Mouse (Mus musculus): ENCODE data around the gene Tspan14.

Gene Tspan14

GRCm38 (mm10) chr14:40952301-40952700 lies 14.3 kb downstream of the Tspan14 start:
- in situ Hi-C loops (cut with MboI, MseI) = no loop called here

GRCm38 (mm10) chr14:40949730-40950614 lies 16.6 kb downstream of the Tspan14 start:
- in situ Hi-C loops (cut with MboI, MseI) = no loop called here

- in situ Hi-C loops (cut with MboI, MseI) = no loop called here
These were observed 17.6 kb downstream of the Tspan14 start for GRCm38 (mm10) chr14:40949047-40949446.

- in situ Hi-C loops (cut with MboI, MseI) = no loop called here
These were observed 18.1 kb downstream of the Tspan14 start for GRCm38 (mm10) chr14:40948522-40948921.

GRCm38 (mm10) chr14:40947431-40948394 lies 18.9 kb downstream of the Tspan14 start:
- in situ Hi-C loops (cut with MboI, MseI) = no loop called here

- in situ Hi-C loops (cut with MboI, MseI) = no loop called here
These were observed 22.8 kb downstream of the Tspan14 start for GRCm38 (mm10) chr14:40943802-40944201.

GRCm38 (mm10) chr14:40942429-40942828 lies 24.2 kb downstream of the Tspan14 start:
- in situ Hi-C loops (cut with MboI, MseI) = no loop called here

GRCm38 (mm10) chr14:40938380-40938987 lies 28.1 kb downstream of the Tspan14 start:
- in situ Hi-C loops (cut with MboI, MseI) = no loop called here

GRCm38 (mm10) chr14:40937052-40937451 lies 29.6 kb downstream of the Tspan14 start:
- in situ Hi-C loops (cut with MboI, MseI) = no loop called here

GRCm38 (mm10) chr14:40935481-40935880 lies 31.1 kb downstream of the Tspan14 start:
- in situ Hi-C loops (cut with MboI, MseI) = no loop called here

- in situ Hi-C loops (cut with MboI, MseI) = no loop called here
These were observed 31.6 kb downstream of the Tspan14 start for GRCm38 (mm10) chr14:40935054-40935453.

- in situ Hi-C loops (cut with MboI, MseI) = no loop called here
These were observed 33.3 kb downstream of the Tspan14 start for GRCm38 (mm10) chr14:40933328-40933727.

GRCm38 (mm10) chr14:40932225-40932624 lies 34.4 kb downstream of the Tspan14 start:
- in situ Hi-C loops (cut with MboI, MseI) = no loop called here

GRCm38 (mm10) chr14:40931115-40931829 lies 35.3 kb downstream of the Tspan14 start:
- in situ Hi-C loops (cut with MboI, MseI) = no loop called here

- in situ Hi-C loops (cut with MboI, MseI) = no loop called here
These were observed 36.7 kb downstream of the Tspan14 start for GRCm38 (mm10) chr14:40929943-40930342.

- in situ Hi-C loops (cut with MboI, MseI) = no loop called here
These were observed 37.7 kb downstream of the Tspan14 start for GRCm38 (mm10) chr14:40928897-40929296.

- in situ Hi-C loops (cut with MboI, MseI) = no loop called here
These were observed 39.6 kb downstream of the Tspan14 start for GRCm38 (mm10) chr14:40927041-40927440.

GRCm38 (mm10) chr14:40924378-40925113 lies 42.1 kb downstream of the Tspan14 start:
- in situ Hi-C loops (cut with MboI, MseI) = loop anchor here (5.0 kb wide), 1 partner anchor 108 kb away; no protein-coding TSS in a partner anchor

GRCm38 (mm10) chr14:40921241-40921640 lies 45.4 kb downstream of the Tspan14 start:
- in situ Hi-C loops (cut with MboI, MseI) = loop anchor here (5.0 kb wide), 1 partner anchor 111 kb away; no protein-coding TSS in a partner anchor

- in situ Hi-C loops (cut with MboI, MseI) = loop anchor here (5.0 kb wide), 1 partner anchor 53 kb away; no protein-coding TSS in a partner anchor
These were observed 47.1 kb downstream of the Tspan14 start for GRCm38 (mm10) chr14:40919521-40919920.

Measured in T-helper 2 cell (primary cell).